Mouse (Mus musculus): ENCODE data around the gene Nxpe5.

DNA sequence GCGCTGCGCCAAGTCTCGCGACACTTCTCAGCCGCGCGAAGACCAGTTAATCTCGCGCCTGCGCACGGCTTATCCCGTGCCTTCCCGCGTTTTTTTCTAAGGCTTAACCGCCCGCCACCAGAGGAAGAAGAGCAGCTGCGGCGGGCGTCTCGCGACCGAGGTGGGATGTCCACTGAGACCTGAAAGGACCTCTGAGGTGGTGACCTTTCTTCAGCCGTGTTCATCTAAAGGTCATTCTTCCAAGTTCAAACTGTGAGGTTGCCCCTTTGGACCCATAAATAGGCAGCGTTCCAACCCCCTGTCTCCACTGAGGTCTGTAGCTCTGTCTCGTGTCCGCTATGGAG is 54.7 kb downstream of the Nxpe5 start:
- TF ChIP-seq CTCF (IDR thresholded peaks at IDR 0.05; ENCODE audit: extremely low read depth, insufficient read length, insufficient replicate concordance, low read depth, low read length) (no peak), POLR2A (IDR thresholded peaks at IDR 0.05; ENCODE audit: low read depth, low read length) (no peak)

Data from small intestine, adult 2 months (tissue).